Mouse (Mus musculus) heart, adult 8-10 months (tissue): ENCODE results near the gene Hpf1. TPM values are rescaled to one million over a fixed set of nuclear protein-coding genes. Genes with fewer than 3 reads are reported as not detected.

Experiments used
- DNase-seq: peaks from one replicate; pipeline ENCODE4 v3.0.0; 2022; ENCODE audit warnings: low spot score
- total RNA-seq, 4 experiments: library from RNA; stranded (reverse); gene quantifications; 2 replicates each; pipeline ENCODE4 v1.2.4; 2022

The Hpf1 gene
- total RNA-seq, 4 experiments from 2014 or later: 16.5 to 23.0 (median 18.8) TPM

GRCm38 (mm10) chr8:60895878-60896277, 5.7 kb downstream of the Hpf1 start:
- DNase-seq: no peak

GRCm38 (mm10) chr8:60900147-60900546, 9.9 kb downstream of the Hpf1 start:
- peak; percentile 36 for DNase-seq

DNA sequence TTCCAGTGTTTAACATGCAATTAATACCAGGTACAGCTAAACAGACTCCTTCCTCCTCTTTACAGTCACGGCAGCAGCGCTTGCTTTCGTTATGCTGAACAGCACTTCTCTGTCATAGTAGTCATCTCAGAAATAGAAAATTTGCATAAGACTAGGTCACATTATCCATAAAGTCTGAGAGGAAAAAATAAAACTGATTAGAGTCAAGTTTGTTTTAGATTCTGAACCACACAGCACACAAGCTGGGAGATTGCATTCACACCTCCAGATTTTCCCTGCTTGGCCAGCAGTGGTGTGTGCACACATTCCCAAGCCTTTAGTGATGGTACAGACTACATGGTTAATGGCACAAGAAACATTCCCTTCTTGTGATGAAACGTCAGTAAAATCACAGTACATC, 21.9 kb downstream of the Hpf1 start:
- DNase-seq: no peak

DNA sequence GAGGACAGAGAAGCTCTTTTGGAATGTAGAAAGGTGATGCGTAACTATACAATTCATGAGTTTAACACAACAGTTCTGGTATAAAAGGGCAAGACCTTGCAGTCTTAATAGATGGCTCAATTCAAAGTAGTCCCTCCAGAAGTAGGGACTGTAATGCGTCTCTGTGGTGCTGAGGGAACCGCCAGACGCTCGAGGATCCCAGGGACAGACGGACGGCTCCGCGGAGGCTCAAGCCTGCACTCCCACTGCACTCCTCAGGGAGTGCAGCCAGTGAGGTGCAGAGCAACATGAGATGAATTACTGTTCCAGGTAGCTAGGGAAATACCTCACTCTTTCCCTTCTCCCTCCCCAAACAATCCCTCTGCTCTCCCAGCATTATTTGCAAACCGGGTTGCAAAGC, 22.3 kb downstream of the Hpf1 start:
- no peak for DNase-seq

GRCm38 (mm10) chr8:60919069-60919468, 28.9 kb downstream of the Hpf1 start:
- no peak for DNase-seq

DNA sequence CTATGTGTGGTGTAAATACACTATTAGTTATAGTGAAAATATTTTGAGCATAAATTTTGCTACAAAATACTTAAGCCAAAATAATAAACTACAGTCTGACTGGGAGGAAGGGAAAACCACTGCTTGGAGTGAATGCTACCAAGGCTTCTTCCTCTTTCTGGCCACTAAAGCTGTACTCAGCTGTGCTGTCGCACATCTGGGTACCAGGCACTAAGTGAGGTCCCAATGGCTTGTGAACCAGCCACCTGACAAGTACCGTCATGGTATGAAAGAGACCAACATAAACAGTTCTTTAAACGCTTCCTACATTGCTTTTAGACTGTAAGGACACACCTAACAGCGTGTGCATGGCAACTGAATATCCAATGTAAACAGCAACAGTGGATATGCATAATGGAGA, 30.0 kb downstream of the Hpf1 start:
- DNase-seq: no peak

- no peak for DNase-seq
Measured at GRCm38 (mm10) chr8:60933617-60934016, 43.4 kb downstream of the Hpf1 start.

DNA sequence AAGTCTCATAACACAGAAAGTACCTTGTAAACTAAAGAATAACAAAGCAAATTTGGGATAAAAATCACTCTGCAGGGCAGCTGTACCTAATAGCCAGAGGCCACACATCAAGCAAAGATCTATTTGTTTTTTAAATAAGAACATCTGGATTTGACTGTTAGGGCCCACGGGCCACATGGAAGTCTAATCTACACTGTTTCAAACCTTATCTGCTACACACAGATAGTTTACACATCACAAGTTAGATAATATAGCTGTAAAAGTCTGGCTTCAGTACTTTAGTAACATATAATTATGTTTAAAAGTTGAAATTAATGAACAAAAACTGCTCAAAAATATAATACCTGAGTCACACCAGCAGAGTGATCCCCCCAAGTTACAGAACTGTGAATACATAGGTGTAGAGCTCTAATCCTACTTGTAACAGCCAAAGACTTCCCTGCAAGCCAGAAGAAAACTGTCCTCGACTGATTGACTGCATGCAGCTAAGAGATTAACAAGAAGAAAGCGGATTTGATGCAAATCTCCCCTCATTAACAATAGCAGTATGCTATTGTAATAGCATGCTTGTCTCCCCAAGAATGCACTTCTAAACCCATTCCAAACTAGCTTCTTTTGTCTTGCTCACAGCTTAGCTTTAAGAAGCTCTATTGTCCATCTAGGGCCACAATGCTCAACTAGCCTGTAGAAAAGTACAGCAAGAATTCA, 48.7 kb downstream of the Hpf1 start:
- no peak for DNase-seq

GRCm38 (mm10) chr8:60942867-60943266, 52.6 kb downstream of the Hpf1 start:
- DNase-seq: no peak

DNA sequence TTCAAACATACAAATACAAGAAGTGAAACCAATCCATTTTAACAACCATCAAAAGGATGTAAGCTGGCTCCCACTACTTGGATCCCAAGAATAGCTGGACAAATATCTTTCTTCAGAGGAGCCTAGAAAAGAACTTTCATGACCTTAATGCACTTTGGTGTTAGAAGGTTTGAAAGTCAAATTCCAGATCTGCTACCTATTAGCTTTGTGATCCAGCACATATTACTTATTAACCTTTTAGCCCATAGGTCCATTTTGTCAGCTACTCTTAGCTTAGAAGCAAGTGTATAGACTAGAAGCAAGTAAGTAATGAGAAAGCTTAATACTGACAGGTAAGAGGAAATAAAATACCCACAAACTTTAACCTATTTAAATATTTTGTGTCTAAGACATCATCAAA, 57.3 kb downstream of the Hpf1 start:
- no peak for DNase-seq

DNA sequence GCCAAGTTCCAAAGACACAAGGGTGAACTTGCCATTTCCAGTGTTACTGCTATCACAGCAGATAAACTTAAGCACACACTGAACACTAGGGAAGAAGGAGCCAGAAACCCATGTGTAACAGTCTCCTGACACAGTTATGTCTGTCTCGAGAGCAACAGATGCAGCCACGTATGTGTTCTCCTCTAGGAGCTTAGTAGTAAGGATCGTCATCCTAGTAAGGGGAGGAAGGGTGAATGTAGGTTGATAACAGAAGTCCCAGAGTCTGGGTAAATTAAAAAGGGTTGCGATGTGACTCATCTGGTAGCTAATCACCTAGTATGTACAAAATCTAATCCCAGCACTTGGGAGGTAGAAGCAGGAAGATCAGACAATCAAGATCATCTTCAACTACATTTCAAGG, 59.6 kb downstream of the Hpf1 start:
- DNase-seq: peak; percentile 26

GRCm38 (mm10) chr8:60951271-60951670, 61.1 kb downstream of the Hpf1 start:
- no peak for DNase-seq

DNA sequence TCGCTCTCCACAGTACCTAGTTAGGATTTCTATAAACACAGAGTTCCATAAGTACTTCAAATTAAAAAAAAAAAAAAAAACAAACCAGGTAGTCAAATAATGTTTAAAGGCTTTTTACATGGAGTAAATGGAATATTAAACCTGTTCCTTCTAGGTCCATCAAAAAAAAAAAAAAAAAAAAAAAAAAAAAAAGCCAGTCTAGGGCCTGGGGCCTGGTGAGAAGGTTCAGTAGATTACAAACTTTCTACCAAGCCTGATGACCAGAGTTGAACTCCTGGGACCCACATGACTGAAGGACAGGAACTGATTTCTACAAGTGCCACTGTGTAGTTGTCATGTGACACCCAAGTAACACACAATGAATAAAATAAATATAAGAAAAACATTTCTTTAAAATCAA, 61.5 kb downstream of the Hpf1 start:
- no peak for DNase-seq

DNA sequence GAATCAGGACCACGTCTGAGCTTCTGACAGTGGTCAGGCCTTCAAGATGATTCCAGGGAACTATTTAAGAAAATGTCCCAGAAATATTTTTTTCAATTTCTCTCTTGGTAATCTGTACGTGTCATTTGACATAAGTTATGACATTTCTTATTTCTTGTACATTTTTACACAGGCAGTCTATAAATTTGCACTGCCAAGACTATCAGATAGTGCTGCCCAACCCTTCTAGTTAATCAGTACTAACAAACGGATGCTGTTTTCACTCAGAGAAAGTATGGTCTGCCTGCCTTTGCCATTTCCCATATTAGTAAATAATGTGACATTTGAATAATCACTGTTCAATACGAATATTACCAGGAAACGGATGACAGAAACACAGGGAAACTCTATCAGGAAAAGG, 62.6 kb downstream of the Hpf1 start:
- DNase-seq: no peak

DNA sequence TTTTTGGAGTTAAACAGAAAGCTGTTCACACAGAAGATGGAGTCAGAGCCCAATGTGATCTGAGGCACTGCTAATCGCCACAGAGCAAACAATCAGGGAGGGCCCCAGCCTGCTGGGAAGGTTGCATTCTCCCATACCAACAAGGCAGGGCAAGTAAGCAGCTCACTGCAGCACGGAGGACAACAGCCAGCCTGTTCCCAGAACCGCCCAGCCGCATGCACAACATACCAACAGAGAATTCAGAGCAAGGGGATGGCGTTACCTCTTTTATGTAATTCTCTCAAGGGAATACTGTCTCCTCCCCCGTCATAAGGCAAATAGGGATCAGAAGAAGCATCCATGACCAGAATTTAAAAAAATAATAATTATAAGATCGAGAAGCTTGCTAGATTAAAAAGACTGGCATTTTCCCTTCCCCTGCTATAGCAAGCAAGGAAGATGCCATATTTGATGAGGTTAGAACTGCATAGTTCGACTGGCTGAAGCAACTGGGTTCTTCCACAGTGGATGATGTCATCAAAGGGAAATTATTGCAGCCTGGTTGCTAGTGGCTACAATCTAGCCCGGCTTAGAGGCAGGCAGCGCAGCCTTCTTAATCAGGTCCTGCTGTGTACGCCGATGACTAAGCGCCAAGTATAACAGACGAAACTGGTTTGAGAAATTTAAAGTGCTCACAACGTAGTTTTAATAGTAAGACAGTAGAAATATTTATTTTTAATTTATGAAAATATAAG, 64.2 kb downstream of the Hpf1 start:
- peak; percentile 89 for DNase-seq

DNA sequence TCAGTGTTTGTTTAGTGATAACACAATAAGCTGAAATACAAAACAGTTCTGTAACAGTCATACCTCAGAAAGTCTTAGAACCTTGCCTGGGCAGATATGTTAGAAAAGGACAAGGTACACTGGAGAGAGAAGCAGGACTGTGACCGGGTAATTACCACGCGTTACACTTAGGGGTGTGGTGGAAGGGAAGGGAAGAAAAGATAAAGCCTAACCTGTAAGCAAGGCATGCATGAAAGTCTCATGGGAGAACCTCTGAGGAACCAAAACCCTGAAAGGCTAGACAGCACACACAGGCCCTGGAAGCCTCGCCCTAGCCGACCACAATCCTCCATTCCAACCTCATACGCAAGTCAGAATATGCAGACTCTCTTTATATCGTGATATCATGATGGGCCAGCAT, 66.6 kb downstream of the Hpf1 start:
- DNase-seq: no peak

Other genes starting within 250 kb of the Hpf1 start
- 10 to 100 TPM; 31.9 to 36.9 (median 36.6) TPM for gene Clcn3, start 92.9 kb downstream of the Hpf1 start, total RNA-seq
- 10 to 100 TPM in 1 of 4 experiments, 1 to 10 TPM in 3; 9.6 to 10.0 (median 9.8) TPM for gene Nek1, start 102.8 kb downstream of the Hpf1 start, total RNA-seq